ENCODE assay signal across 12 mouse cellular contexts in genomic region chr9:87895526-87895925, GRCm38 (mm10).
"Had no signal": no experiment of that assay in that cellular context is flagged by ENCODE, and none has a peak within 500 bp of the region (broad histone marks: within the 10 kb centered on the region; RNA-seq: fewer than 3 reads in every experiment).

No protein-coding gene starts in this region.

- DNase-seq: gastrocnemius, adult 2 months; gastrocnemius, postnatal 10 days; gastrocnemius, postnatal 36 days; heart, adult 18-20 months; heart, postnatal 10 days; heart, postnatal 36 days; kidney, adult 18-20 months; kidney, adult 8-10 months; kidney, postnatal 10 days; kidney, postnatal 25 days; kidney, postnatal 4 days; left cerebral cortex, postnatal 4 days had no signal
